Mouse (Mus musculus) liver, embryonic 14.5 days (tissue): ENCODE data around the gene Bloc1s2.

Source experiments
- CTCF ChIP-seq: IDR thresholded peaks from 2 replicates; pipeline ENCODE4 v1.5.1; 2016; ENCODE audit warnings: antibody characterized with exemption, low read depth, control low read depth
- EP300 ChIP-seq: IDR thresholded peaks from 2 replicates; pipeline ENCODE4 v1.6.1; 2016; ENCODE audit warnings: antibody characterized with exemption, low read depth

- TF ChIP-seq CTCF (no peak), EP300 (no peak)
These were observed 47.7 kb upstream of the Bloc1s2 start for GRCm38 (mm10) chr19:44193906-44194305.
